Mouse (Mus musculus) c-Kit-positive CD71-negative TER-119-negative erythroid progenitor cells, embryonic 14.5 days (primary cell): ENCODE data around the gene Cct3.
"Not testable (repeated sequence)": the region's sequence is repeated elsewhere in the genome, so short reads cannot be mapped to it uniquely, and the experiment has no call there.

Experiments used
- DNase-seq: peaks from one replicate; pipeline ENCODE4 v3.0.0-alpha.2; 2013; ENCODE audit warnings: low read depth

Cct3 gene

GRCm38 (mm10) chr3:88361612-88362313, 64.8 kb downstream of the Cct3 start:
- DNase-seq: no peak

- no peak for DNase-seq
These were observed 66.8 kb downstream of the Cct3 start for GRCm38 (mm10) chr3:88363700-88364099.

- DNase-seq: no peak
These were observed 67.4 kb downstream of the Cct3 start, which contains the start of gene Paqr6 for GRCm38 (mm10) chr3:88364337-88364736. Paqr6 (plus strand) TSS chr3:88364584.

- no peak for DNase-seq
These were observed 68.9 kb downstream of the Cct3 start for GRCm38 (mm10) chr3:88365705-88366361.

- DNase-seq: not testable (repeated sequence)
These were observed 70.0 kb downstream of the Cct3 start for GRCm38 (mm10) chr3:88366830-88367428.

- DNase-seq: not testable (repeated sequence)
These were observed 70.6 kb downstream of the Cct3 start for GRCm38 (mm10) chr3:88367517-88367916.

- DNase-seq: not testable (repeated sequence)
These were observed 71.6 kb downstream of the Cct3 start for GRCm38 (mm10) chr3:88368511-88368910.
